Mouse (Mus musculus) C2C12 (cell line): ENCODE measurements at regions not wholly inside any gene's neighbourhood (a gene's known extent, or its start where the extent isn't known, plus 50 kb on each side); places are given as distances from the start of the nearest gene placed in this dataset.

Experiments used
- CEBPB ChIP-seq: IDR thresholded peaks from one replicate; pipeline ENCODE4 v1.6.1; 2011; ENCODE audit warnings: low read depth, mild to moderate bottlenecking, control low read depth, moderate library complexity
- CTCF ChIP-seq: IDR thresholded peaks from one replicate; pipeline ENCODE4 v1.5.1; 2011; ENCODE audit not compliant: control insufficient read depth, insufficient read depth, insufficient read length
- MAX ChIP-seq: IDR thresholded peaks from one replicate; pipeline ENCODE4 v1.6.1; 2011; ENCODE audit warnings: mild to moderate bottlenecking, control low read depth
- MYOD1 ChIP-seq: IDR thresholded peaks from one replicate; pipeline ENCODE4 v1.6.1; 2011; ENCODE audit warnings: low read depth; ENCODE audit not compliant: control insufficient read depth, insufficient read length
- MYOG ChIP-seq: IDR thresholded peaks from one replicate; pipeline ENCODE4 v1.6.1; 2011; ENCODE audit not compliant: control insufficient read depth, insufficient read length; ENCODE audit errors: extremely low read depth
- USF1 ChIP-seq: IDR thresholded peaks from one replicate; pipeline ENCODE4 v1.6.1; 2011; ENCODE audit warnings: low read depth, mild to moderate bottlenecking, control low read depth, moderate library complexity

- TF ChIP-seq MAX, result no peak
- no peak for TF ChIP-seq CTCF
- TF ChIP-seq USF1, result no peak
- no peak for TF ChIP-seq CEBPB
- no peak for TF ChIP-seq MYOD1
- TF ChIP-seq MYOG, result no peak
Observed at GRCm38 (mm10) chr6:117527526-117527925, 313.5 kb upstream of the Zfp637 start.
